Mouse (Mus musculus) small intestine, adult 2 months (tissue): Measurements from ENCODE around the gene Cym.

Experiments
- CTCF ChIP-seq: fragments of 200-500 bp; IDR thresholded peaks from 2 replicates; pipeline ENCODE4 v1.5.1; 2012; ENCODE audit warnings: low read depth, mild to moderate bottlenecking, control low read depth, inconsistent platforms, low read length, moderate library complexity, mixed read lengths; ENCODE audit not compliant: insufficient replicate concordance, insufficient read length; ENCODE audit errors: extremely low read depth
- POLR2A ChIP-seq: fragments of 200-500 bp; IDR thresholded peaks from 2 replicates; pipeline ENCODE4 v1.6.1; 2012; ENCODE audit warnings: low read depth, mild to moderate bottlenecking, control low read depth, inconsistent platforms, low read length, moderate library complexity

DNA sequence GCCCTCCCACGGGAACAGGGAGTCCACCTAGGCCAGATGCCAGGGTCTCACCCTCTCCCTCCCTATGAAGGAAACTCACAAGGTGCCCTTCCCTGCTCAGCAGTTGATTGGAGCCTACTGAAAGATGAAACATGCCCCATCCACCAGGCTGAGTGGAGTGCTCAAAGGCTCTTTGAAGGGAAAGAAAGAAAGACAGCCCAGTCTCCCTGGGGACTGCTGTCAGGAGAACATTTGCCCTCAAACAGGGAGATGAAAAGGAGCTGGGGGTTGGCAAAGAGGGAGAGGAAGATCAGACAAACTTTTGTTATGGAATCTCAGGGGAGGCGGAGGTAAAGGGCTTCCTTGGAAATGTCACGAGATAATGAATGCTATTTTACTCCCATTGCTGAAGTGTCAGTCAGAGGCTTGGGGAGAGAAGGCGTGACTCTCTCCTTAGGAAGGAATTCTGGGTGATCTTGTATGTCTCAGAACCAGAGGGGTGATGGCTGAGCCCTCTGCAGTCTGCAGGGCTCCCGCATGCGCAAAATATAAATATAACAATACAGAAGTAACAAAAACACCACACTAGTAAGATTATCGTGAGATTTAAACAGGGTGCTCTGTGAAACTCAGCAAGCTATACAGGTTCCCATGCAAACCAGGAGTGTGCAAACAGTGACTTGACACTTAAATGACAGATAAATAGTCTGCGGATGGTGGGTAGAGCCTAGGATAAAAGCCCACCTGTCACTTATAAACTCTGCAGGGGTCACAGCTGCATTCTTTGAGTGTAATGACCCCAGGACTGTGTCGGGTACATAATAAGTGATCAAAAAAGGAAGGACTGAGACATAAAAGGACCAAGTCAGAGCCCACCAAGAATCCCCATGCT, 20.0 kb downstream of the Cym start:
- TF ChIP-seq POLR2A = no peak
- TF ChIP-seq CTCF = no peak
